Mouse (Mus musculus) spleen, adult 18-20 months (tissue): ENCODE results near the gene Nrip3.
A peak's percentile ranks its signal among the peaks of the same experiment; 100 is the strongest.

Experiments
- DNase-seq, 2 experiments: peaks; one replicate each; pipeline ENCODE4 v3.0.0; 2022; ENCODE audit warnings: mixed read lengths in 2 of 2

Nrip3 gene

DNA sequence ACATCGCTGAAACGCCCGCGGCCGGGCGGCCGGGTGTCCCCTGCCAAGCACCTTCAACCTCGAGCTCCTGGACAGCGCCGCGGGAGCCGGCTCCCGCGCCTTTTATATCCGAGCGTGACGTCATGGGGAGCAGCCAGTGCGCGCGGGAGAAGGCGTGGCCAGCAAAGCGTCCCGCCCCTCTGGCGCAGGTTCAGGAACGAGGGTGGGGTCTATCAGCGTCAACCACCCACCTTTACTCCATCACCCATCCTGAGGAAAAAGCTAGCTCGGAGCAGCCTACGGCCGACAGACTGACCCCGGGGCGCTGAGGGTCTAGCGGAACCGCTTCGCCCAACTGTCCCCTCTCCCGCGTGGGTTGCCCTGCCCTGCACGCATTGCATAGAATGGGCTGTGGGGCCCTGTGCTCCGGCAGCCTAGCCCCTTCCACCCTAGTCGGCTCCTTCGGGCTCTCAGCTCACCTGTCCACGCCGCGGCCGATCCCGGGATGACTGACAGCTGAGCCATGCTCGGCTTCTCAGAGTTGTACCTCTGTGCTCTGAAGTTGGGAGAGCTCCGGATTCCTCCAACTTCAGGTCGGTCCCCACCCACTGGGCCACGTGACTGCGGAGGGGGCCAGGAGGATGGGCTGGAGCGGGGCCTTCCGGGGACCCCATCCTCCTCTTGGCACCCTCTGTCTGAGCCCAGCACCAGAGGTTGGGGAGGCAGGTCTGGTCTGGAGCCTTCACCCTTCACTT lies at the start of gene Nrip3:
Gene Nrip3, minus strand, starts transcription at position 556 of the 734 bp plus-strand sequence.
- peak; percentile 33 to 59 for DNase-seq

DNA sequence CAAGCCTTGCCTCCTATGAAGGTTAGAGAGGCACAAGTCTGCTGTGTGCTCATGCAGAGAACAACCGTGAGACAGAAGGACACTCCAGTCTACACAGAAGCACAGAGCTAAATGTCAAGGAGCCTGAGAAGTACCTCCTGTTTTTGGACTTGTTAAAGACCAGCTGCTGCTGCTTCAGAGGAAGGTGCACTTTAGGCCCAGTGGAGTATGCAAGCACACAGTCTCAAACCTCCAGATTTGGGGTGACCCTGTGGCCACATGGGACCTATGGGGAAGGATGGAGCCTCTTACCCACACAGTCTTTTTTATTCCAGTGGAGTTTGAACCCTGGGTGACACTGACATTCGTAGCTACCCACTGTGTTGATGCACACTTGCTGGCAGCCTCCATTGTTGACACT lies 49.6 kb upstream of the Nrip3 start:
- DNase-seq: no peak

DNA sequence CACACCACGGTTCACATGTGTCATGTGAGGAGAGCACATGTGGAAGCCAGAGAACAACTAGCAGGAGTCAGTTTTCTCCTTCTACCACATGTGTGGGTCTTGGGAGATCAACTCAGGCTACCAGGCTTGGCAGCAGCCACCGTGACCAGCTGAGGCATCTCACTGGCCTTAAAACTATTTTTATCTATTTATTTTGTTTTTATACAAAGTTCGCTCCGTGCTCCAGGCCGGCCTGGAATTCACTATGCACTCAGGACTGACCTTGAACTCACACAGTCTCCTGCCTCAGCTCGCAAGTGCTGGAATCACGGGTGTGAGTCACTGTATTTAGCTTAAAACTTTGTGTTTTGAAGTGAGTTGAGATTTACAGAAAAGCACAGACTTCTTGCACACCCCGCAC lies 45.1 kb upstream of the Nrip3 start:
- no peak for DNase-seq

DNA sequence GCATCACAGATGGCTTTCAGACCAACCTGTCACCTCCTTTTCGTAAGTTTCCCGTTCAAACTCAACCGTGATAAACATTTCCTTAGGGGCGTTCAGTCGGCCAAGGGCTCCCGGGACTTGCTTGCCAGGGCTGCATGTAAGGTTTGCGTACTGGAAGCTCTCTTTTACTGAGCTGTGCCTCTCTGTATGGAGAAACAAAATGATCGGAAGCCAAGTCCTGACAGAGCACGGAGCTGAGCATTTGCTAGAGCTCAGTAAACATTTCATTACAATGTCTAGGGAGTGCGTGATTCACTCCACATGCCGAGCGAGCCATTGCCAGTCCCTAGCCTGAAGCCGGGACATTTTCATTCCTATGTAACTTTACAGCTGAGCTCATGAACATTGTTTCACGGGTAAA lies 43.5 kb upstream of the Nrip3 start:
- DNase-seq: no peak

DNA sequence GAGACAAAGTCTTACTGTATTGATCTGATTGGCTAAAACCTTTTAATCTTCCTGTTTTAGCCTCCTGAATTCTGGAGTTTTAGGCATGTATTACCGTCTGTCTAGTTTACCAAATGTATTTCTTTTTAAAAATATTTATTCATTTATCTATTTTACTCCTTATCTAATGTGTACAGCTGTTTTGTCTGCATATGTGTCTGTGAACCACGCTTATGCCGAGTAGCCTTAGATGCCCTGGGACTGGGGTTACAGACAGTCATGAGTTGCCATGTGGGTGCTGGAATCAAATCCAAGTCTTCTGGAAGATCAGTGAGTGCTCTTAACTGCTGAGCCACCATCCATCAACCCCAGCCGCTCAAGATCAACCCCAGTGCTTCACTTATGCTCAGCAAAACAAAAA lies 36.8 kb upstream of the Nrip3 start:
- no peak for DNase-seq

DNA sequence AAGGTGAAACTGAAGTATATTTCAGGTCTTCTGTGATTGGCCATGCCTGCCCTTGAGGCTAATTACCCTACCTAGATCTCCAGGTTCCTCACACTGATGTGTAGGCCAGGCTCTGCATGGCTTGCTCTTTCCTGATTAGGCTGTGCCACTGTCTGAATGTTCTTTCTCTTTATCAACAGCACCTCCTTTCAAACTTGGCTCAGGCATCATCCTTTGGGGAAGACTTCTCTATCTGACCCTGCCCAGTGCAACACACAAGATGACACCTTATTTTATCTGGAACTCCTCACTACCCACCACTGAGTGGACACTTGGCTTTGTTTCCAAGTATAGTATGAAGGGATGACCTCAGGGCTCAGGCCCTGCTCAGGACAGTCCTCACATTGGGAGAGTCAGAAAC lies 36.1 kb upstream of the Nrip3 start:
- DNase-seq: no peak

DNA sequence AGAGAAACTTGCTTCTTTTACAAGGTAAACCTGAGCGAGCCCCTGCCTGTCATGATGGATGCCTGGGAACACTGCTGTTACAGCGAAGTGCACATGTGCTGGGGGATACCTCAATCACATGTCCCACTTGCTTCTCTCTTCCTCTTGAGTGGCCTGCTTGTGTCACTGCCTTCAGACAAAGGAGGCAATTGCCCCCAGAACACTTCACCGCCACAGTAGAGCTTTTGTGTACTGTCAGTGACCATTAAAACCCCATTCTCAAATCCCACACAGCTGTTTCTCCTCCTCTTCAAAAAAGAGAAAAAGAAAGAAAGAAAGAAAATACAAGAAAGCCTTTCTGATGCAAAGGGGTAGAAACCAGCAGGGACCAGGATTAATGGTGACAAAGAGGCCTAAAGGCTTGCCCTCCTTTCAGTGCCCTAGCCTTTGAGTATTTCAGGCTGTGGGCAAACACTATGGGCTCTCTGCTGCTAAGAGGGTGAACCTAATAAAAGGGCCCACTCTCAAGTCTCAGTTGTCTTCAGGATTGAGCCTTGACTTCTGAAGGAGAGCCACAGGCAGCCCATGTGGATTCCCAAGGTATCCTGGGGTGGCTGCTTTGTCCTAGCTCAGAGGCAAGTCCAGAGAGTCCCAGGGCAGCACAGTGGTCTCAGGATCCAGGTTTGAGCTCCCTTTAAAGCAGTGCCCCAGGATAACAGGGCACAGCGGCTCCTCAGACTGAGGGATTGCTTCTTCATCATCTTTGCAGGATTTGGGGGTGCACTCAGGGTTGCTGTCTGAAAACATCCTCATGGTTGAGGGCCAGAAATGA lies 31.7 kb upstream of the Nrip3 start:
- no peak for DNase-seq

DNA sequence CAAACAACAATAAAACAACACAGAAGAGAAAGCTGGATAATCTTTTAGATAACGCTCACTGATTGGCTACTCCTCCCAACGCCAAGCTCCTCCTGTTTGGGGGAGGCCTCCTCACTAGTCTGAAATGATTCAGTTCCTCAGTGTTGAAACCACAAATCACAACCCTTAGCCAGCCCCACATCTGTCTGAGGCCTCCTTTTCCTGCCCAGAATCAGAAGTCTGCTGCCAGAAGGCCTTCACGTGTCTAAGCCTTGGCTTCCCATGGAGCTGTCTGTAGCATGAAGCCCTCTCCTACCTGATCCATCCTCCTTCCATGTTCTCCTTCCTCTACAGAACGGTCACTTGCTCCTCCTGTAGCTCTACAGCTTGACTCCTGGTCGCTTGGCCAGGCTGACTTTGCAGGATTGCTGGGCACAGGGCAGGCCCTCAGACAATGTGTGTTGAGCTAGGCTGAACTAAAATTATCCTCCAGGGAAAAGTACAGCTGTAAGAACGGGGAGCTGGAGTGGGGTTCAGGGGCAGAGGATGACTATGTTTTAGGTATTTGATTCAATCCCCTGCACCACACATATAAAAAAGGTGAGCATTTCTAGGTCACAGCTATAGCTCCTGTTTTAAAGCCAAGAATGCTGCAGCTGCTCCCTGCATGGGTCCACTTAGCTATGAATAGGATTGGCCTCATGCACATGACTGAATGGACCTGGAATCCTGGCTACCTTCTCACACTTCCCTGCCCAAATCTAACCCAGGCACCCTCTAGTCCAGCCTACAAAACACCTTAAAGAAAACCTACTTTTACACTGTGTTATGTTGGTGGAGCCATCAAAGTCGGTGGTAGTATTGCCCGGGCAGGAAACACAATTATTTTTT lies 26.0 kb upstream of the Nrip3 start:
- no peak for DNase-seq

DNA sequence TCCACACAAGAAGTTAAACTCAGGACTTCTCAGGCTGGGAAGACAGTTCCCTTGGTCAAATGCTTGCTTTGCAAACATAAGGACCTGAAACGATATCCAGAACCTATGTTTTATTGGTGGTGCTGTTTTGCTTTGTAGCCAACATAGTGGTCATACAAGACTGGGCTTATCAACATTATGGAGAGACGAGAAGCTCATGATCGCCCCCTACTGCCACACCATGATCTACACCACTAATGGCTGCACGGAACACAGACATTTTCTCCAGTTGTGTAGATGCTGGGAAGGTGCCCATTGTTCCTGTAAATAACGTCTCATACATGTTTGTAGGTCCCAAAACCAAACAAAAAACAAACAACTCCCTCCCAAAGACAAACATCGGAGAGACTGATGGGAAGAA lies 23.0 kb upstream of the Nrip3 start:
- DNase-seq: peak in 1 of 2 experiments; percentile 45

DNA sequence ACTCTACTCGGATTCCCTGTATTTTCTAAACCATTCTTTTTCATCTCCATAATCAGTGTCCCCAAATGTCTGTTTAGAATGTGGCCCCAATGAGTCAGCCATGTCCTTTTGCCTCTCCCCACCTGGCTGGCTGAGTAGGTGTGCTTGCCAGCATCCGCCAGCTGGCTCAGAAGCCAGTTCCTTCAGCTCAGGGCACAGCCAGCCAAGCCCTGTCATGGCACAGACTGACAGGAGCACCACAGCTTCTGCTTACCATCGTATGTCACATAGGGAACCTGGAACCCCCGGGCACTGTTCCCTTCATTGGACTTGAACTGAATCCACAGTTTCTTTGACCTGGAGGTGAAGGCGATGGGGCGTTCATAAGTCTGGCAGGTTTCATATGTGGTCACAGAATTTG lies 22.5 kb upstream of the Nrip3 start:
- DNase-seq: no peak

DNA sequence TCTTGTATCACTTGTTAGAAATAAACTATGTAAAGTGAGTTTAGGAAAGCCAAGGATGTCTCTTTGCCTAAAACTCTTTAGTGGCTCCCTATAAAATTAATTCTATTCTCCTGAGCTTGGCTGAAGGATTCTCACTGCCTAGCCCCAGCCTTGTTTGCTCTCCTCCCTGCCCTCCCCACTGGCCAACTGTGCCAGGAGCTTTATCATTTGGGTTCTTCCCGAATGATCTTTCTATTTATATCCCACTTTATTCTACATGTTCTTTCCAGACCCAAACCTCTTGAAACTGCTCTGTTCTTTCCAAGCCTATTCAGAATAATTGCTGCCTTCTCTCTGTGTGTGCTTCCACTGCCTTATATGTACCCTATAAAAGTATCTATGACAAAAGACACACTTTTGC lies 21.7 kb upstream of the Nrip3 start:
- no peak for DNase-seq

DNA sequence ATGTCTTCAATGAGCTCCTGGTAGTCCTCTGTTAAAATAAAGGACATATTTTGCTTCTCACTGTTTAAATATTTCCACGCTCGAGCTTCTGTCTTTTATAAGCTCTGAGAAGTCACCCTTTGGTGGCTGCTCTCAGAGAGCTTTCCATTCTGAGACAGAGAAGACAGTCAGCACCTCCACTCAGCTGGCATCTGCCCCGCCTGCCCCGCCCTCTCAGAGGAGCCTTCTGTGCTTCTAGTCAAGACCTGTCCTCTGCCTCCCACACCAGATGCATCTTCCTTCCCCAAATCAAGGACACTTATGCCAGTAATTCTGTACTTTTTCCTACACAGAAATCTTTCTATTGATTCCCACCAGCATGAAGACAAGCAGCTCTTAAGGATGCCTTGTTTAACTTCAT lies 18.8 kb upstream of the Nrip3 start:
- no peak for DNase-seq

DNA sequence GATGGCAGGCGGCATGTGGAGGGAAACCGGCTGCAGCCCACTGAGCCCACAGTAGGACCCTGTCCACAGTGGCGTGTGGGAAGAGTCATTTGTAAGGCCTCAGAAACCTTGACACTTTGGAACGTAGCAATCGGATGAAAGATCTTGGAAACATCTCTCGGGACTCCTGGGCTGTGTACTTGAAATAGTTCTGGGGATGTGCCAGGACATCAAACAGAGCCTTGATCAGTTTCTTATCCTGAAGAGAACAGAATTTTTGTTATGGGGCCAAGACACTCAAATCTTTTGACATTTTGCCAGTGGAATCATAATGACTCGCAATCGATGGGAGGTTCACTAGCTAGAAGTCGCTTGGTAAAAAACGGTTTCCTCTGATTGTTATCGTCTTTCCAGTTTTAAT lies 17.3 kb upstream of the Nrip3 start:
- DNase-seq: no peak

DNA sequence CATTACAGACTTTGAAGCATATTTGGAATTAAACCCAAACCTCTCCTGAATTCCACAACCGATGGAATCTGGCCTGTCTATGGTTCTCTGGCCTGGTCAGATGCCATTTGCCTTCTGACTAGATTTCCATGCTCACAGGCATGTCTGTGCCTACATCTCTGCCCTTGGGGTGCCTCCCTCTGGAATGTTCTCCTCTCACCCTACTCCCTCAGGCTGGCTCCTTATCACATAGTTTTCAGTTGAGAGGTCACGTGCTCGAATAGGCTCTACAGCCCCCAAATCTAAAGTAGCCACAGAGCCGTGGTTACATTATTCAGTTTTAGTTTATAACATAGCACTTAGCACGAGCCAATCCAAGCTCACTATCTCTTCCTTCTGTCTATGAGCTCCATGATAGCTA lies 13.7 kb upstream of the Nrip3 start:
- DNase-seq: no peak

DNA sequence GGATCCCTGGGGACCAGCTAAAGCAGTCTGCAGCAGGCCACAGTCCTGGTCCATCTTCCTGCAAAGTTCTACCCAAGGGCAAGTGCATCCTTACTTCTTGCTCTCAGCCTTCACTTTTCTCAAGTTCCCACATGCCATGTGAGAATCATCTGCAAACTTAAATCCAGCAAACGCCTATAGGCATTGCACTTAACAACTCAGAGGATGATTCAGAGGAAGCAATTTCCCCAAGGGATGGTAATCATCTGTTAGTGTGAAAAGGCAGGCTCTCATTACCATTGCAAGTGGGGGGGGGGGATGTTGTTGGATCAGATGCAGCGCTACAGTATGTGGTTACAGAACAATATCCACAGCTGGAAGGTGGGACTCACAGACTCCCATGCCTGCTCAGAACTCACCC lies 12.7 kb upstream of the Nrip3 start:
- DNase-seq: no peak

DNA sequence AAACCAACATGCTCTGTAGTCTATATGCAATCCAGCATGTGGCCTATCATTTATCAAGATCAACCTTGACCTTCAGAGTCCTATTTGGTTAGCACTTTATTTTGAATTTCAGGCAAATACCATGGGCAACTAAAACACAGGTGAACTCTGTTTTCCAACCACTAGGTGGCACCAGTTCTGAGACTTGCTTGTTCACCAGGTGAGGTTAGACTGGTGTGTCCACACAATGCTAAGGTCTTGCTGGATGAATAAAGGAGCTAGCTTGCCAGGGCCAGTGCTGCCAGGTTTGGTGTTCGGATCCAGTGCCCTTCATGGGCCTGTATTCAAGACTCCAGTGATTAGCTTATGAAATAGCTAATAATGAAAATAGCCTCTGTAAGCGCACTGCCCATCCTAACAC lies 10.9 kb upstream of the Nrip3 start:
- DNase-seq: peak in 1 of 2 experiments; percentile 42

DNA sequence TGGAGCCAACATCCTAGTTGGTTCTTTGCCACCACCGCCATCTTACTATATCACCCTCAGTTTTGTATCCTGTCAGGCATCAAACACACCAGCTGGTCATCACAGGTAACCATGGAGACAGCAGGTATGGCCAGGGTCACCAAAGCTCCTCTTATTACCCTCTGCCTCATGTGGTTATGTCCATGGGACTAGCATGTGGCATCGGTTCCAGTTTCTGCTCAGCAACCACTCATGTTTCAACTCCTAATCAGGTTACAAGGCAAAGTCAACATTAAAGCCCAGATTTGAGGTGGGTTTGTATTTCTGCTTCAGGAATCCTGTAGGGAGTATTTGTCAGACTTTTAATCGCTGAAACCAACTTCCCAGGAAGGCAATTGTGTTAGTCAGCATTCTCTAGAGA lies 9.0 kb upstream of the Nrip3 start:
- DNase-seq: no peak

DNA sequence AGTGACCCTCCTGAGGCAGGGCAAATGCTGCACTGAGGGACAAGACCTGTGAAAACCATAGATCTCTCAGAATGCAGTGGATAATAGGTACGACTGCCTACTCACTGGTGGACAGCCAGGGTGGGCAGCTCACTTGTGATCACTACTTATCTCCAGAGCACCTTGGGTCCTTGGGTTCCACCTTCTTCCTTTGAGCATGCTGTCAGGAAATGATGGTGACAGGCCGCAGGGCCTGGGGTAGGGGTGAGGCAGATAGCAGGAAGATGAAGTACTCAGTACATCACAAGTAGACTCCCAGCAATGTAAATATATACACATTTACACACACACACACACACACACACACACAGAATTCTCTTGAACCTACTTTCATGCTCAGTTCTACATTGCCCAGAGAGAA lies 6.0 kb upstream of the Nrip3 start:
- no peak for DNase-seq

DNA sequence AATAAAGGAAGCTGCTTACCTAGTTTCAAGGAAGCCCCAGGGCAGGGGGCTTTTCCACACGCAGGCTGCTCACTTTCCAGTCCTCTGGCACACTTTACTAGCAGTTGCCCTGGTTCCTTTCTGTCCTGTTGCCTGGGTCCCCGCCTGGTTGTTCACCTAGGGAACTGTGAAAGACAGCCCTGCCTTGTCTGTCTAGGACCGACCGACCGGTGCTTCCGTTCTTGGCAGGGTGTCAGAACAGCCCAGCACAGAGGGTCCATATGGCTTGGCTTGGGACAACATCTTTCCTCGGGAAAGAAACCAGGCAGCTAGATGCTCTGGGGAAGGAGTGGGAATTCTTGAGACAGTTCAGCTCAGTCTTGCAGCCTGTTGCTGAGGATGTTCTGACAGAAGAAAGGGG lies 1.5 kb upstream of the Nrip3 start:
- DNase-seq: no peak

DNA sequence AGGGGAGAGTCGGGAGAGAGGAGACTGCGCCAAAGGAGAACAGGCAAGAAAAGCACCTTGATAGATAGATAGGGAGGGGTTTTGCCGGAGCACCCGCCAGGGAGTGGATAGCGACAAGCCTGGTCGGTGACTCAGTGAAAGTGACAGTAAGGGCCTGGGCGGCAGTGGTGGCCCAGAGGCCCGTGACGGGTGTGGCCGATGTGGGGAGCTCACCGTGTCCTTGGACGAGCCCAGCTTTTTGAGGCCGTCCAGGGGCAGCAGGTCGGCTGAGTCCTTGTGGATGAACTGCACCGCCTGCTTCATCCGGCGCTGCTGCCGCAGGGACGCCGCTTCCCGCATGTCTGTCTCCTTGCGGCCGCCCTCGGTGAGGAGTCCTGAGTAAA lies 747 bp downstream of the Nrip3 start:
- no peak for DNase-seq

DNA sequence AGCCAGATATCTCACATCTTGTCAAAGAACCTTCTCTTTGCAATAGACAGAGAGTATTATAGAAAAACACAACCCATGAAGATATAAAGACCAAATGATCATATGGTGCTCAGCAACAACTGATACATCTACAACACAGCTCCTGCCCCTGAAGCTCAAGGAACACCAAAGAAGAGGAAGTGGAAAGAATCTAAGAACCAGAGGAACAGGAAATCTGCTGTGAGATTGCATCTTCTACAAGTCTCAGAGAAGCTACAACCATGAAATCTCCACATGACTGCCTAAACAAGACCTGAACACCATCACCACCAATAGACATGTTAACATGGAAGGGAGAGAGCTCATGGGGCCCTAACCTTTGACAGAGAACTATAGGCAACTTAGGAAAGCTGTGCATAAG lies 9.6 kb downstream of the Nrip3 start:
- DNase-seq: no peak

DNA sequence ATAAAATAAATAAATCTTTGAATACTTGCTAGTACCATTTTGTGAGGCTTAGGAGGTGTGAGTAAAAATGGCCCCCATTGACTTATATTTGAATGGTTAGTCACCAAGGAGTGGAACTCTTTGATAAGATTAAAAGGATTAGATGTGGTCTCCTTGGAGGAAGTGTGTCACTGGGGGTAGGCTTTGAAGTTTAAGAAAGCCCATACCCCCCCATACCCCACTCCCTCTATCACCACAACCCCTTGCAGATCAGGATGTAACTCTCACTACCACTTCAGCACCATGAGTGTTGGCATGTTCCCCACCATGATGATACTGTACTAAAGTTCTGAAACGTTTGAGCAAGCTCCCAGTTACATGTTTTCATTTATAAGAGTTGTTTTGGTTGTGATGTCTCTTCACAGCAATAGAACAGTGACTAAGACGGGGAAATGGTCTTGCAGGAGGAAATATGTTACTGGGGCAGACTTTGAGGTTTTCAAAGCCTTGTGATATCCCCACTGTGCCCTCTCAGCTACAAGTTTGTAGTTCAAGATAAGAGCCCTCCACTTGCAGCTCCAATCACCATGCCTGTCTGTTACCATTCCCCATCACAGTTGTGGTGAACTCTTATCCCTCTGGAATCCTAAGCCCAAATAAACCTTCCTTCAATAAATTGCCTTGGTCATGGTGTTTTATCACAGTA lies 13.0 kb downstream of the Nrip3 start:
- DNase-seq: no peak
